Mouse (Mus musculus) E14TG2a.4 (cell line): ENCODE measurements around the gene Rubcn.
A peak's percentile ranks its signal among the peaks of the same experiment; 100 is the strongest.

Experiments
- CTCF ChIP-seq: conservative IDR thresholded peaks from 2 replicates; pipeline ENCODE4 v1.5.1; 2014; ENCODE audit warnings: low read length
- NANOG ChIP-seq: IDR thresholded peaks from 2 replicates; pipeline ENCODE4 v1.6.1; 2014; ENCODE audit warnings: borderline replicate concordance, low read length, mixed read lengths

GRCm38 (mm10) chr16:32812888-32813361 lies 64.6 kb downstream of the Rubcn start:
- TF ChIP-seq CTCF, result peak; percentile 46
- no peak for TF ChIP-seq NANOG
